Mouse (Mus musculus) kidney, postnatal 14 days (tissue): Measurements from ENCODE around the gene Vmn2r2.

Experiments
- DNase-seq: peaks from one replicate; pipeline ENCODE4 v3.0.0; 2022; ENCODE audit warnings: mixed read lengths

Gene Vmn2r2

GRCm38 (mm10) chr3:64141878-64142508 is at the start of gene Vmn2r2:
TSS of gene Vmn2r2 (minus strand) at chr3:64141928.
- no peak for DNase-seq

- DNase-seq = no peak
Measured at GRCm38 (mm10) chr3:64113352-64114046, 28.2 kb downstream of the Vmn2r2 start.

- DNase-seq = no peak
Measured at GRCm38 (mm10) chr3:64112707-64113106, 29.0 kb downstream of the Vmn2r2 start.

GRCm38 (mm10) chr3:64081247-64081646 is 60.5 kb downstream of the Vmn2r2 start, which contains the start of gene Vmn2r1:
TSS of gene Vmn2r1 (plus strand) at chr3:64081547.
- DNase-seq = no peak
